29 mouse cellular contexts compared by ENCODE assay signal in the genomic region with DNA sequence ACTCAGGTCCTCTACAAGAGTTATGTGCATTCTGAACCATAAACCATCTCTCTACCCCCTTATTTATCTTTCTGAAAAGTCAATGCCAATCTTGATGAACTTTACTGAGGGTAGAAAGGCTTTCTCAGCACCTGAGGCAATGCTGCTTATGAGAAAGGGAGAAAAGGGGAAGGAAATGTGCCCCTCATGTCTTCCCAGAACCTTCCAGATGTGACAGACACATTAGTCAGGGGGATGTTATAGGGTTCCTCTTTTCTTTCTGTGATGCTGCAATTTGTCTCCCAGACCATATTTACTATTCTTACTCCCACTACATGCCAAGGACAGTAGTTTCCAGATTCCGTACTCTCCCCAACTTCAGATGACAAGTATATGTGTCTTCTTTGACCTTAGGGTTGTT. TPM values are rescaled to one million over a fixed set of nuclear protein-coding genes. Genes with fewer than 3 reads are reported as not detected.
DNase-seq lines count a peak whose midpoint lies in the region; ATAC-seq and TF ChIP-seq lines count a peak whose summit lies in the region.
"Had no signal": no experiment of that assay in that cellular context is flagged by ENCODE, and none has a peak within 500 bp of the region (broad histone marks: within the 10 kb centered on the region; RNA-seq: fewer than 3 reads in every experiment).

No protein-coding gene starts in this region.

- DNase-seq in testis, postnatal 14 days (ENCODE audit: low spot score), result no peak
- DNase-seq in layer of hippocampus, postnatal 14 days (ENCODE audit: low spot score in 2 of 2), result no peak
- DNase-seq in hindbrain, embryonic 14.5 days (ENCODE audit: low spot score), result no peak
- DNase-seq: adrenal gland, adult 2 months; adrenal gland, postnatal 10 days; adrenal gland, postnatal 25 days; cerebellum, adult 11-12 months; cerebellum, adult 2 months; cerebellum, adult 9-10 months; cerebellum, postnatal 10 days; cerebellum, postnatal 25 days; embryo, embryonic 11 days had no signal

- H3K36me3 ChIP-seq in testis, adult 2 months (ENCODE audit: control insufficient read depth, insufficient read depth, low read length), result no peaks in the 10 kb centered on the region
- H3K36me3 ChIP-seq in liver, embryonic 12.5 days, result no peaks in the 10 kb centered on the region
- H3K36me3 ChIP-seq in hindbrain, embryonic 14.5 days (replicated peaks; ENCODE audit: control insufficient read depth, insufficient read depth), result no peaks in the 10 kb centered on the region
- H3K36me3 ChIP-seq: embryonic facial prominence, embryonic 13.5 days; embryonic facial prominence, embryonic 15.5 days; forebrain, embryonic 10.5 days; forebrain, embryonic 12.5 days; G1E had no signal

- no peaks in the 10 kb centered on the region for H3K9me3 ChIP-seq in liver, embryonic 12.5 days (replicated peaks)
- no peaks in the 10 kb centered on the region for H3K9me3 ChIP-seq in hindbrain, embryonic 14.5 days (ENCODE audit: control insufficient read depth, low read length)
- H3K9me3 ChIP-seq: embryonic facial prominence, embryonic 13.5 days; embryonic facial prominence, embryonic 15.5 days; forebrain, embryonic 10.5 days; forebrain, embryonic 12.5 days; G1E had no signal

- H3K4me2 ChIP-seq in liver, embryonic 12.5 days, result no peak overlapping the region
- no peak overlapping the region for H3K4me2 ChIP-seq in hindbrain, embryonic 14.5 days (replicated peaks)
- H3K4me2 ChIP-seq: embryonic facial prominence, embryonic 13.5 days; embryonic facial prominence, embryonic 15.5 days; forebrain, embryonic 12.5 days had no signal

- no peaks in the 10 kb centered on the region for H3K27me3 ChIP-seq in testis, adult 2 months (ENCODE audit: control insufficient read depth, insufficient read depth, low read length)
- H3K27me3 ChIP-seq in liver, embryonic 12.5 days (replicated peaks), result no peaks in the 10 kb centered on the region
- H3K27me3 ChIP-seq in hindbrain, embryonic 14.5 days (ENCODE audit: control insufficient read depth, insufficient read depth, low read length), result no peaks in the 10 kb centered on the region
- H3K27me3 ChIP-seq: CH12.LX; embryonic facial prominence, embryonic 13.5 days; embryonic facial prominence, embryonic 15.5 days; forebrain, embryonic 12.5 days had no signal

- H3K27ac ChIP-seq in testis, adult 2 months (ENCODE audit: control insufficient read depth, insufficient read depth, low read depth, low read length), result peak overlapping the region; percentile 36; the same call in 1 of the 2 replicates
- H3K27ac ChIP-seq in liver, embryonic 12.5 days, result no peak overlapping the region
- no peak overlapping the region for H3K27ac ChIP-seq in hindbrain, embryonic 14.5 days
- H3K27ac ChIP-seq: embryonic facial prominence, embryonic 13.5 days; embryonic facial prominence, embryonic 15.5 days; forebrain, embryonic 10.5 days; forebrain, embryonic 12.5 days had no signal

- H3K4me3 ChIP-seq in testis, adult 2 months (ENCODE audit: control insufficient read depth, low read depth, low read length), result no peak overlapping the region
- H3K4me3 ChIP-seq in liver, embryonic 12.5 days, result no peak overlapping the region
- no peak overlapping the region for H3K4me3 ChIP-seq in hindbrain, embryonic 14.5 days (replicated peaks; ENCODE audit: low read length)
- H3K4me3 ChIP-seq: embryonic facial prominence, embryonic 13.5 days; embryonic facial prominence, embryonic 15.5 days; erythroblast, embryonic 14.5 days; forebrain, embryonic 10.5 days; forebrain, embryonic 12.5 days had no signal

- ATAC-seq in granulocyte monocyte progenitor cell, adult 5-6 weeks (replicated peaks; ENCODE audit: poor library complexity, severe bottlenecking), result peak; percentile 87
- peak; percentile 69 for ATAC-seq in megakaryocyte progenitor cell, adult 5-6 weeks (replicated peaks; ENCODE audit: poor library complexity)
- ATAC-seq in liver, embryonic 12.5 days, result no peak
- no peak for ATAC-seq in hindbrain, embryonic 14.5 days (ENCODE audit: low FRiP score)
- ATAC-seq: CD4-positive, CD25-positive, alpha-beta regulatory T cell, adult 4 months; forebrain, embryonic 14.5 days; forebrain, embryonic 16.5 days had no signal

- TF ChIP-seq POLR2A in testis, adult 2 months (IDR thresholded peaks at IDR 0.05; ENCODE audit: control insufficient read depth, low read depth, low read length), result no peak

- no peak for TF ChIP-seq CTCF in testis, adult 2 months (IDR thresholded peaks at IDR 0.05; ENCODE audit: control insufficient read depth, insufficient read depth, insufficient replicate concordance, low read depth, low read length)

- no peak overlapping the region for H3K9ac ChIP-seq in liver, embryonic 12.5 days
- H3K9ac ChIP-seq in hindbrain, embryonic 14.5 days, result no peak overlapping the region
- H3K9ac ChIP-seq: embryonic facial prominence, embryonic 13.5 days; embryonic facial prominence, embryonic 15.5 days; forebrain, embryonic 12.5 days had no signal

- WGBS in liver, embryonic 12.5 days (ENCODE audit: insufficient replicate concordance), result 47% methylated on average over 1 of the region's 1 CpGs
- 88% methylated on average over 1 of the region's 1 CpGs for WGBS in hindbrain, embryonic 14.5 days

- no peaks in the 10 kb centered on the region for H3K4me1 ChIP-seq in testis, adult 2 months (ENCODE audit: control insufficient read depth, insufficient read depth, low read length)
- H3K4me1 ChIP-seq in liver, embryonic 12.5 days, result no peaks in the 10 kb centered on the region
- no peaks in the 10 kb centered on the region for H3K4me1 ChIP-seq in hindbrain, embryonic 14.5 days (replicated peaks; ENCODE audit: control insufficient read depth, insufficient read depth, low read length)
- H3K4me1 ChIP-seq: embryonic facial prominence, embryonic 13.5 days; embryonic facial prominence, embryonic 15.5 days; forebrain, embryonic 10.5 days; forebrain, embryonic 12.5 days had no signal

RNA-seq across cellular contexts. Expression of a gene that starts 18.6 kb away (rescaled TPM):
- polyA plus RNA-seq in testis, adult 2 months (2012; rRNA removed), result 497 and 541 TPM in 2 replicates
- not detected in 2 replicates for total RNA-seq in granulocyte monocyte progenitor cell, adult 5-6 weeks (2014; fragmentation: Nextera tagmentation)
- total RNA-seq in granulocyte monocyte progenitor cell, adult 5-6 weeks (2017), result not detected in 2 replicates
- not detected in 2 replicates for total RNA-seq in megakaryocyte progenitor cell, adult 5-6 weeks (2015)
- total RNA-seq in megakaryocyte progenitor cell, adult 5-6 weeks (2017), result not detected in 2 replicates
- not detected for total RNA-seq in layer of hippocampus, postnatal 14 days (2021)
- polyA plus RNA-seq in liver, embryonic 12.5 days (2016; fragmentation: Nextera tagmentation; extraction: Ambion mirVana), result not detected in 2 replicates
- polyA plus RNA-seq in hindbrain, embryonic 14.5 days (2014; fragmentation: Nextera tagmentation; extraction: Ambion mirVana), result not detected in 2 replicates
- total RNA-seq: adrenal gland, adult 2 months; adrenal gland, postnatal 10 days; adrenal gland, postnatal 25 days; adrenal gland, postnatal 4 days; CH12.LX; G1E had no signal
- polyA plus RNA-seq: adrenal gland, adult 2 months; brain, embryonic 14.5 days; CD4-positive, CD25-positive, alpha-beta regulatory T cell, adult 4 months; cerebellum, adult 2 months; embryonic facial prominence, embryonic 11.5 days; embryonic facial prominence, embryonic 13.5 days; embryonic facial prominence, embryonic 15.5 days; erythroblast, embryonic 14.5 days; forebrain, embryonic 10.5 days; forebrain, embryonic 12.5 days; forebrain, embryonic 14.5 days; forebrain, embryonic 16.5 days; G1E had no signal

RNA-seq across cellular contexts. Expression of a gene that starts 44.5 kb away (rescaled TPM):
- 0.53 and 0.78 TPM in 2 replicates for polyA plus RNA-seq in testis, adult 2 months (2012; rRNA removed)
- not detected in 2 replicates for total RNA-seq in granulocyte monocyte progenitor cell, adult 5-6 weeks (2014; fragmentation: Nextera tagmentation)
- total RNA-seq in granulocyte monocyte progenitor cell, adult 5-6 weeks (2017), result not detected in 2 replicates
- 0.10 TPM in 1 of 2 replicates, not detected in the other for total RNA-seq in megakaryocyte progenitor cell, adult 5-6 weeks (2015)
- total RNA-seq in megakaryocyte progenitor cell, adult 5-6 weeks (2017), result not detected in 2 replicates
- not detected for total RNA-seq in layer of hippocampus, postnatal 14 days (2021)
- 0.10 TPM in 1 of 2 replicates, not detected in the other for polyA plus RNA-seq in liver, embryonic 12.5 days (2016; fragmentation: Nextera tagmentation; extraction: Ambion mirVana)
- polyA plus RNA-seq in hindbrain, embryonic 14.5 days (2014; fragmentation: Nextera tagmentation; extraction: Ambion mirVana), result not detected in 2 replicates
- total RNA-seq: CH12.LX, G1E had no signal
- polyA plus RNA-seq: adrenal gland, adult 2 months; CD4-positive, CD25-positive, alpha-beta regulatory T cell, adult 4 months; cerebellum, adult 2 months; embryonic facial prominence, embryonic 13.5 days; embryonic facial prominence, embryonic 15.5 days; erythroblast, embryonic 14.5 days; forebrain, embryonic 10.5 days; forebrain, embryonic 12.5 days; forebrain, embryonic 14.5 days; forebrain, embryonic 16.5 days; G1E had no signal

Comparison
In these comparisons a context has a peak if more than half of its experiments do, and no peak if none do; other contexts are left out.
1. ATAC-seq: peak in granulocyte monocyte progenitor cell, adult 5-6 weeks (single experiment) and megakaryocyte progenitor cell, adult 5-6 weeks (single experiment); none in liver, embryonic 12.5 days (single experiment) and hindbrain, embryonic 14.5 days (single experiment).